Mouse (Mus musculus) lung, postnatal 10 days (tissue): Measurements from ENCODE around the gene Tmem45b.
"Not testable (repeated sequence)": the region's sequence is repeated elsewhere in the genome, so short reads cannot be mapped to it uniquely, and the experiment has no call there.

Source experiments
- DNase-seq: peaks from one replicate; pipeline ENCODE4 v3.0.0; 2021

Tmem45b gene

GRCm38 (mm10) chr9:31463692-31464474, at the start of gene Tmem45b:
Gene Tmem45b, minus strand, starts transcription at chr9:31464462.
- no peak for DNase-seq

DNA sequence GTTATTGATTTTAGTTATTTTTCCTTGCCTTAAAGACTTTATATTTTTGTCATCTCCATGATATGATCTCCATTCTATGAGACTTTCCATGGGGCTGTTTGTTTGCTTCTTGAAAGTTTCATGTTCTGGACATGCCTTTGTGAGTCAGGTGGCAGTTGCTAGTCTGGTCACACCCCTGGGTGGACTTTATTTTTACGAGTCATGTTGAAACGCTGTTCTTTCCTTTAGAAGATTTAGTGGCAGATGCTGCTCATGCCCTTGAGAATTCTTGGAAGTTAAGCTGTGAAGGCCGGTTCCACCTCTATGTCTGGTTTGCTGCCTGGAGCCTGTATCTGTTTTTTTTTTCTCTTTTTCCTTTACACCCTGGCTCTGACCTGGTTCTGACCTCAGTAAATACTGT, 43.9 kb upstream of the Tmem45b start:
- no peak for DNase-seq

DNA sequence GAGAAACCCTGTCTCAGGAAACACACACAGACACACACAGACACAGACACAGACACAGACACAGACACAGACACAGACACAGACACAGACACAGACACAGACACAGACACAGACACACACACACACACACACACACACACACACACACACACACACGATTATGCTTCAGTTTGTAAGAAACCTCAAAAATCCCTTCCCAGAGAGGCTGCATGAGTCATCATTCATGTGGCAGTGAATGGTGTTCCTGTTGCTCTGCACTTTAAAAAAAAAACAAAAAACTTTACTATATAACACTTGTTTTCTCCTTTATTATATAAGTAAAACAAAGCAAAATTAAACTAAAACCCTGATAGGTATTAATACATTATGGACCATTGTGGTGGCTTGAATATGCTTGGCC, 37.0 kb upstream of the Tmem45b start:
- DNase-seq = not testable (repeated sequence)

DNA sequence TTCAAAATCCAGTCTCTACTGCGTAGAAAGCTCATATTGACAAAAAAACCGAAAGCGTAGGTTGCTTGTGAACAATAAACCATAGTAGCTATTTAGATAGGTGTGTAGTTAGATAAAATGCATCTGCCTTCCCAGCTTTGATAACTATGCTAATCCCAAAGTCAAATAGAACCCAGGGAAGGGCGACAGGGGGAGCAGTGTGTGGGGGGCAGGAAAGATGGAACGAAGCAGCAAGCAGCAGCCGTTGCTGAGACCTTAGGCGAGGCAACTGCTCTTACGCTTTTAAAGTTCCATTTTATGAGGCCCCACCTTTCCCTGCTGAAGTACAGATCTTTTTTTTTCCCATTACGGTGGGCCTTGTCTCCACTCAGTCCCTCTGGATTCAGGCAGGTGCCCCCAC, 1.1 kb downstream of the Tmem45b start:
- no peak for DNase-seq

GRCm38 (mm10) chr9:31454356-31454755, 9.9 kb downstream of the Tmem45b start:
- DNase-seq = no peak

DNA sequence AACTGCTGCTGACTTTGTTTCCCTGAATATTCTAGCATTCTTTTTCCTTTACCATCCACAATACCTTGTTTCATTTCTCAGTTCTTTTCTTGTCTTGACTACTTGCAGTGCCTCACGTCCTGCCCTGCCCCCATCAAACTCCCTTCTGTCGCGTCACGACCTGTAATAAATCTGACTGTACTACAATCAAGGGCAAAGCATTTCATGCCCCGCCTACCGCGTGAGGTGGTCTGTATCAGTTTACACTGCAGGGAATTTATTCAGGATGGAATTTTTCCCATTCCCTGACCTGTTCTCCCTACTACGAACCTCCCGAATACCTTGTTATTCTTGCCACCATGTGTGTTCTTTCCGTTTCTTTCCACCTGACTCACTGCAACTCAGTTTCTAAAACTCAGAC, 12.1 kb downstream of the Tmem45b start:
- DNase-seq = no peak

DNA sequence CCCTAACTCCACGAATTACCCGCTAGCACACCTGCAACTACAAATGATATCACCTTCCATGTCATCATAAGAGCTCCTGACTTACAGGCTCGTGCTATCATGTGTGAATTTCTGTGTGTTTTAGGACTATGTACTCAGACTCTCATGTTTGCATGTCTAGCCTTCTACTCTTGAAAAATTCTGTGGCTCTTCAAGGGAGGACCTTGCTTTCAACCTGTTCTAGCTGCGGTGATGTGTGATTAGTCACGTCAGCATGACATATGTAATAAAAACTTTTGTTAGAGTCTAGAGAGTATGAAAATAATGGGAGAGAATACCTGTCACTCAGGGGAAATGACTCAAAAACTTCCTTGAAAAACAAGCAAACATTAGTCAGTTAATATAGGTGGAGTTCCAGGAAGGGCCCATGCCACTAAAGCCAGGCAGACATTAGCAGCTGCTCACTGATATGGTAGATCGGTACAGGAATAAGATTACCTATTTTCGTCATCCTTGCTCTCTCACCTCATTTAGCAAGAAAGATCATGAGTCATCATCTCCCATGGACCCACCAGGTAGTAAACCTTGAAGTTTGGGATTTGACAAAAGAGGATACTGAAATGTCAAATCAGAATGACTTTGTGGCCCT, 15.0 kb downstream of the Tmem45b start:
- no peak for DNase-seq

- DNase-seq = no peak
Observed at GRCm38 (mm10) chr9:31444236-31444635, 20.0 kb downstream of the Tmem45b start.

- no peak for DNase-seq
Observed at GRCm38 (mm10) chr9:31441487-31441886, 22.8 kb downstream of the Tmem45b start.

- DNase-seq = no peak
Observed at GRCm38 (mm10) chr9:31440366-31440765, 23.9 kb downstream of the Tmem45b start.

GRCm38 (mm10) chr9:31439341-31439740, 24.9 kb downstream of the Tmem45b start:
- no peak for DNase-seq

GRCm38 (mm10) chr9:31438834-31439233, 25.4 kb downstream of the Tmem45b start:
- no peak for DNase-seq

DNA sequence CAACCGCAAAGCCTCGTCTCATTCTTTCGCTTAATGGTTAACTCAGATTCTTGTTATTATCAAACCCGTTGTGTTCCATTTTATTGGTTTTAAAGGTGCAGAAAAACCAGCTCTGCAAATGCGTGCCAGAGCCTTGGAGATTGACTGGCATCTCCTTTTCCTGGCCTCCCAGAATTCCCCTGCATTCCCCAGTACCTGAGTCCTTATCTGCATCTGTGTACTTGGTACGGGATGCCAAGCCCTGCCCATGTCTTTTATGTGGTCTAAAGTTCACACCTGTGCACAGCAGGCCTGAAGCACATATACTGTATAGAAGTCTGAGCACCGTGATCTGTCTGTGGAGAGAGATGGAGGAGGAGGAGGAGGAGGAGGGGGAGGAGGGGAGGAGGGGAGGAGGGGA, 26.4 kb downstream of the Tmem45b start:
- DNase-seq = no peak

DNA sequence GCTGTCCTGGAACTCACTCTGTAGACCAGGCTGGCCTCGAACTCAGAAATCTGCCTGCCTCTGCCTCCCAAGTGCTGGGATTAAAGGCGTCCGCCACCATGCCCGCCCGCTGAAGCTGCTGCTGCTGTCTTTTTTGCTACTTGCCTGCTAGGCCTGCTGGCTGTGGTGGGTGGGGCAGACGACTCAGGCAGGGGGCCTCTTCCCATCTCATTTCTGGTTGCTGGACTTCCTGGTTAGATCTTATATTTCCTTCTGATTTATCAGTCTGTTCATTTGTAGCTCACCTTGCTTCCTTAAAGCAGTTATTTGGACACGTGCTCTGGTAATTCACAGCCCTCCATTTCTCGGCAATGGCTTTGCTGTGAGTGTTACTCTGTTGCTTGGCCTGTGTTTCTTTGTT, 28.8 kb downstream of the Tmem45b start:
- DNase-seq = no peak

DNA sequence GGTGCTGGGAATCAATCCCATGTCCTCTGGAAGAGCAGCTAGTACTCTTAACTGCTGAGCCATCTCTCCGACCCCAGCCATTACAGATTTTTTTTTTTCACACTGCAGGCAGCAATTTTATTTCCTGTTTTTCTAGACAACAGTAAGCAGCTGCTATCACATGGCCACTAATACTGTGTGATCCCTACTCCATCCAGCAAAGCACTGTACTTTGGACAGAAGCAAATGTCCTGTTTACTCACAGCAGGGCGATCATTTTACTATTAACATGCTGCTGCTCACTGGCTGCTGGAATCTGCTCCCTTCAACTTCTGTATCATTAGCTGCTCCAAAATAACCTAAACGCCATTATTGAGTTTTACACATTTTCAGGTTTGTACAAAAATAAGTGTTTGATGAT, 30.8 kb downstream of the Tmem45b start:
- DNase-seq = no peak

GRCm38 (mm10) chr9:31432336-31432975, 31.8 kb downstream of the Tmem45b start:
- no peak for DNase-seq

DNA sequence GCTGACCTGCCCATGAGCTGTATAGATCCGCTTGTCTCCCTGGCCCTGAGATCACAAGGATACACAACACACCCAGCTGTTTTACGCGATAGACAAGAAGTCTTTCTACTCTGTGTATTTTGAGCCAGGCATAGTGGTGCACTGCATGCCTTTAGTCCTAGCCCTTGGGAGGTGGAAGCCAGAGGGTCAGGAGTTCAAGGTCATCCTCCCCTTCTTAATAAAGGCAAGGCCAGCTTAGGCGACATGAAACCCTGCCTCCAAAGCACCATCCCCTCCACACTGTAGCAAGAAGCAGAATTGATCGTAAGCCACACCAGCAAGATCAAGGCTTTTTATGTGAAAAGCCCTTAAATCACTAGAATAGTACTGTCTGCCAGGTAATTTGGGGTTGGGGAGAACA, 32.5 kb downstream of the Tmem45b start:
- no peak for DNase-seq

DNA sequence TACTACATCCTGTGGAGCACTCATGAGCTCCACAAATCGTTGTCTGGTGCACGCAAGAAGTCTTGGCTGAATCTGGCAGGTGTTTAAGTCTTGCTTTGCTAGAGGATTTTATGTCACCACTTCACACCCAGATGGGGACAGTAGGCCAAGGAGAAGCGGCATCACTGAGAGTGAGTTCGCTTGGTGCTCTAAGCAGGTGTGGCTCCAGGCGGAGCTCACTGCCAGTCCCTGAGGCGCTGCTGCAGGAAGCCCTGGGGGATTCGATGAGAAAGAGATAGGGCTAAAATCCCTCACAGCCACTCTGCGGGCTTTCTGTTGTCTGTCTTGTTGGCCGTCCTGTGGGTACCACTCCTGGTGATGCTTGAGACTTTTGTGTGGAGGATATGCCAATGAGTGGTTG, 34.3 kb downstream of the Tmem45b start:
- no peak for DNase-seq

DNA sequence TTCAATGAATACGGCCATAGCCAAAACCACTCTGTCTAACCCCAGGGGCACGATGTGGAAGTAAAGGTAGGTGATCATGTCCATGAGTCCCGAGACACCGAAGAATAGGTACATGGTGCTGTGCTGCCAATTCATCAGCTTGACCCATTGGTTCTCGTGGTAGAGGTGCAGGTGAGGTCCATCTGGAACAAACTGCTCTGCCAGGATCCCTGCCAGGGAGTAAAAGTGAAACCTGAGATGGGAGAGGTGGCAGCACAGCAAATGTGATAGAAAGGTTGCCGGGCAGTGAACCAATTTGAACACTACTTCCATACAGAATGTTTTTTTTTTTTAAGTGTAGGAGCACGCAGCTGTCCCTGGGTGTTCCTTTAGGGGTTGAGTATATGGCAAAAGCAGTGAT, 35.3 kb downstream of the Tmem45b start:
- DNase-seq = no peak

DNA sequence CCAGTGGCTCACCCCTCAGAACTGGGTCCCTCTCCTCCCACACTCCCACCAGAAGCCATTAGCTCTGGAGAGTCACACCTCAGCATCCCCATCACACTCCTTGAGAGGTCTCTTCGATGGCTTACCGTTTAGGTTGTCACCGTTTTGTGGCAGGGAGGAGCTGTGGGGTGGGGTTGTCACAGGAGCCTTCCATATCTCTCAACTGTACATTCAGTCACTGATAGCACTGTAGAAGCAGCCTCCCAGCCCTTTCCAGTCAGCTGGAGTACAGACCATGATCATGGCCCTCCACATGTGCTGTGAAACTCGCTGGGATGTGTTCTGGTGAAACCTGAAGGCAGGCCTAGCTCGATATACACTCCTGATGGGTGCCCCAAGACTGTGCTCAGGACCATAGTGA, 42.1 kb downstream of the Tmem45b start:
- DNase-seq = no peak

DNA sequence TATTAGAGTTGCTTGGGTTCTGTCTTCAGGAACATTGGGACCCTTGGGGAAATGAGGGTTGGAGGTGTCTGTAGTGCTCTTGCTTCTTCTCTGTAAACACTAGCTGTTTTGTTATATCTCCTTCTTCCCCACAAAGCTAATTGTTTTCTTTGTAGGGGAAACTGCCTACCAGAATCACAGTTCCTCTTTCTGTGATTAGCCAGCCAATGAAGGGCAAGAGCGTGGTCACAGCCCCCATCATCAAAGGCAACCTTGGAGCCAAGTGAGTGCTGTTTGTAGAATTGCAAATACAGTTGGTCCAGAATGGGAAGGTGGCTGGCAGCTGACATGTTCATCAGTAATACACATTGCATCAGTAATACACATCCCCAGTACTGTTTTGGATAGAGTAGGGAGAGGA, 45.4 kb downstream of the Tmem45b start:
- no peak for DNase-seq

DNA sequence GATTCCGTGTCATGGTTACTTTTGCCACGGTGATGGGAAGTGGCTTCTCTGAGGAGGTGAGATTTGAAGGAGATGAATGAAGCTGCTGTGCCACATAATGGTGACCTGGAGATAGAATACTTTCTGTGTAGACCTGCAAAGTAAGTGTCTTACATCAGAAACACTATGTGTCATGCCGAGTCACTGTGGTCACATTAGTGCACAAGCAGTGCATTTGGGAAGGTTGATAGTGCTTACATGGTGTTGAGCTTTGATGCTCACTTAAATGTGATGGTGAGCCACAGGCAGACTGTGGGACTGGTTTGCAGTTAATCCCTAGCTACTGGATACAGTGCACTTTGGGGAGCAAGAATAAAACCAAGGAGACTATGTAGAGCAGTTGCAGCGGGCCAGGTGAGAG, 52.1 kb downstream of the Tmem45b start:
- no peak for DNase-seq

GRCm38 (mm10) chr9:31405217-31405616, 59.0 kb downstream of the Tmem45b start:
- peak; percentile 10 for DNase-seq

DNA sequence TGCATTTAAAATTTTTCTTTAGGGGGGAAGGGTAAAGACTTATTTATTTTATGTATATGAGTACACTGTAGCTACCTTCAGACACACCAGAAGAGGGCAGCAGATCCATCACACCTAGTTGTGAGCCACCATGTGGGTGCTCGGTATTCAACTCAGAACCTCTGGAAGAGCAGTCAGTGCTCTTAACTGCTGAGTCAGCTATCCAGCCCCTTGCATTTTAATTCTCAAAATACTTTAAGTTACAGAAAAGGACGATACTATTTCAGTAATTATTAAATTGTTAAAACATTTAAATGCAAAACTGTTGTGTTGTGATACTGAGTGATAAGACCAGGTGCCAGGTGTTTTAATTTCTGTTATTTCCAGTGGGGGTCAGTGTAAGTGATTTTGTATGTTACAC, 60.0 kb downstream of the Tmem45b start:
- no peak for DNase-seq
